In genomic region chr10:29338355-29339056, GRCm38 (mm10) we compare ENCODE assay signal across 9 mouse cellular contexts. TPM values are rescaled to one million over a fixed set of nuclear protein-coding genes. Genes with fewer than 3 reads are reported as not detected.
DNase-seq lines count a peak whose midpoint lies in the region; ATAC-seq and TF ChIP-seq lines count a peak whose summit lies in the region.
"Had no signal": no experiment of that assay in that cellular context is flagged by ENCODE, and none has a peak within 500 bp of the region (broad histone marks: within the 10 kb centered on the region; RNA-seq: fewer than 3 reads in every experiment).

No protein-coding gene starts in this region.

- no peaks in the 10 kb centered on the region for H3K27me3 ChIP-seq in forebrain, postnatal 0 days (ENCODE audit: insufficient read depth, low read length)
- H3K27me3 ChIP-seq in intestine, postnatal 0 days (replicated peaks; ENCODE audit: control insufficient read depth, insufficient read depth, low read length), result no peaks in the 10 kb centered on the region
- no peaks in the 10 kb centered on the region for H3K27me3 ChIP-seq in limb, embryonic 14.5 days (ENCODE audit: control insufficient read depth, insufficient read depth, low read length)
- H3K27me3 ChIP-seq: hindbrain, embryonic 15.5 days had no signal

- TF ChIP-seq CTCF in forebrain, postnatal 0 days (IDR thresholded peaks at IDR 0.05; ENCODE audit: low read depth), result peak; percentile 73
- TF ChIP-seq CTCF in intestine, postnatal 0 days (IDR thresholded peaks at IDR 0.05; ENCODE audit: low read depth), result peak; percentile 81

- no peaks in the 10 kb centered on the region for H3K4me1 ChIP-seq in forebrain, postnatal 0 days (ENCODE audit: insufficient read depth)
- no peaks in the 10 kb centered on the region for H3K4me1 ChIP-seq in intestine, postnatal 0 days (replicated peaks; ENCODE audit: control insufficient read depth, insufficient read depth, low read length)
- peaks cover 5% of the 10 kb centered on the region; the same call in 1 of the 2 replicates for H3K4me1 ChIP-seq in limb, embryonic 14.5 days (ENCODE audit: control insufficient read depth, insufficient read depth, low read length)
- H3K4me1 ChIP-seq: hindbrain, embryonic 15.5 days had no signal

- H3K4me3 ChIP-seq in forebrain, postnatal 0 days (ENCODE audit: low read depth, low read length), result no peak overlapping the region
- H3K4me3 ChIP-seq in intestine, postnatal 0 days (ENCODE audit: low read depth, low read length), result no peak overlapping the region
- H3K4me3 ChIP-seq in limb, embryonic 14.5 days (replicated peaks; ENCODE audit: low read length), result no peak overlapping the region
- H3K4me3 ChIP-seq: hindbrain, embryonic 15.5 days had no signal

- peak; percentile 60; the same call in 1 of the 2 replicates for ATAC-seq in forebrain, postnatal 0 days
- no peak for ATAC-seq in intestine, postnatal 0 days
- no peak for ATAC-seq in limb, embryonic 14.5 days (ENCODE audit: low FRiP score, low read depth)

- no peaks in the 10 kb centered on the region; the same call in 1 of the 2 replicates for H3K36me3 ChIP-seq in forebrain, postnatal 0 days (ENCODE audit: insufficient read depth)
- H3K36me3 ChIP-seq in intestine, postnatal 0 days (ENCODE audit: control insufficient read depth, insufficient read depth), result peaks cover 1% of the 10 kb centered on the region
- 0 out of 2 replicates have a peak, but pooled peaks cover 2% of the 10 kb centered on the region for H3K36me3 ChIP-seq in limb, embryonic 14.5 days (ENCODE audit: control insufficient read depth, insufficient read depth, low read length)

- no peak for TF ChIP-seq POLR2A in limb, embryonic 14.5 days (IDR thresholded peaks at IDR 0.05; ENCODE audit: borderline replicate concordance, extremely low read depth, insufficient read depth, insufficient read length)

- DNase-seq in A20 (ENCODE audit: low read depth, low spot score) (peak; percentile 67), ES-CJ7 (ENCODE audit: low read depth, low spot score) (peak; percentile 66)
- DNase-seq in c-Kit-positive CD71-positive TER-119-positive erythroid progenitor cells, embryonic 14.5 days (ENCODE audit: low spot score), result peak; percentile 74
- DNase-seq in forebrain, postnatal 0 days, result peak; percentile 82
- peak; percentile 72 for DNase-seq in limb, embryonic 14.5 days (ENCODE audit: low spot score)
- peak; percentile 87 for DNase-seq in retina, embryonic 14.5 days (ENCODE audit: low spot score)
- peak; percentile 56 for DNase-seq in urinary bladder, postnatal 25 days (ENCODE audit: low spot score)

- no peak overlapping the region for H3K27ac ChIP-seq in forebrain, postnatal 0 days (ENCODE audit: low read depth, low read length)
- no peak overlapping the region for H3K27ac ChIP-seq in intestine, postnatal 0 days (ENCODE audit: low read depth, low read length)
- no peak overlapping the region for H3K27ac ChIP-seq in limb, embryonic 14.5 days (replicated peaks; ENCODE audit: low read depth, low read length)
- H3K27ac ChIP-seq: hindbrain, embryonic 15.5 days had no signal

- no peak overlapping the region for H3K9ac ChIP-seq in forebrain, postnatal 0 days
- H3K9ac ChIP-seq in intestine, postnatal 0 days (ENCODE audit: low read depth, low read length), result no peak overlapping the region
- H3K9ac ChIP-seq in limb, embryonic 14.5 days (ENCODE audit: low read depth, low read length, severe bottlenecking), result no peak overlapping the region
- H3K9ac ChIP-seq: hindbrain, embryonic 15.5 days had no signal

- no peak overlapping the region for H3K4me2 ChIP-seq in forebrain, postnatal 0 days (ENCODE audit: low read depth)
- H3K4me2 ChIP-seq in intestine, postnatal 0 days (replicated peaks; ENCODE audit: low read depth), result no peak overlapping the region
- H3K4me2 ChIP-seq in limb, embryonic 14.5 days (replicated peaks; ENCODE audit: low read depth, low read length, severe bottlenecking), result no peak overlapping the region
- H3K4me2 ChIP-seq: hindbrain, embryonic 15.5 days had no signal

- H3K9me3 ChIP-seq in forebrain, postnatal 0 days (ENCODE audit: low read length), result no peaks in the 10 kb centered on the region
- no peaks in the 10 kb centered on the region for H3K9me3 ChIP-seq in intestine, postnatal 0 days (ENCODE audit: control insufficient read depth)
- H3K9me3 ChIP-seq in limb, embryonic 14.5 days (ENCODE audit: control insufficient read depth, low read length), result no peaks in the 10 kb centered on the region
- H3K9me3 ChIP-seq: hindbrain, embryonic 15.5 days had no signal

- WGBS in forebrain, postnatal 0 days, result 53% methylated on average over 4 of the region's 4 CpGs
- WGBS in intestine, postnatal 0 days, result 56% methylated on average over 4 of the region's 4 CpGs
- WGBS in limb, embryonic 14.5 days, result 50% methylated on average over 4 of the region's 4 CpGs

RNA-seq across cellular contexts. Expression of gene Rnf146, which starts 23.7 kb away (rescaled TPM):
- total RNA-seq in forebrain, postnatal 0 days (2014; rRNA removed), result 68.9 and 79.4 TPM in 2 replicates
- 57.0 and 61.9 TPM in 2 replicates for polyA plus RNA-seq in forebrain, postnatal 0 days (2015; fragmentation: Nextera tagmentation; extraction: Ambion mirVana)
- 25.1 and 25.9 TPM in 2 replicates for polyA plus RNA-seq in intestine, postnatal 0 days (2015; fragmentation: Nextera tagmentation; extraction: Ambion mirVana)
- 47.6 and 63.4 TPM in 2 replicates for polyA plus RNA-seq in limb, embryonic 14.5 days (2012; rRNA removed)
- polyA plus RNA-seq in limb, embryonic 14.5 days (2014; fragmentation: Nextera tagmentation; extraction: Ambion mirVana), result 40.8 and 48.8 TPM in 2 replicates

RNA-seq across cellular contexts. Expression of gene Echdc1, which starts 25.5 kb away (rescaled TPM):
- 16.1 and 16.2 TPM in 2 replicates for total RNA-seq in forebrain, postnatal 0 days (2014; rRNA removed)
- polyA plus RNA-seq in forebrain, postnatal 0 days (2015; fragmentation: Nextera tagmentation; extraction: Ambion mirVana), result 19.6 and 22.4 TPM in 2 replicates
- 20.3 and 23.5 TPM in 2 replicates for polyA plus RNA-seq in intestine, postnatal 0 days (2015; fragmentation: Nextera tagmentation; extraction: Ambion mirVana)
- 9.1 and 13.0 TPM in 2 replicates for polyA plus RNA-seq in limb, embryonic 14.5 days (2012; rRNA removed)
- 21.4 and 22.0 TPM in 2 replicates for polyA plus RNA-seq in limb, embryonic 14.5 days (2014; fragmentation: Nextera tagmentation; extraction: Ambion mirVana)
